Comparison of ENCODE assay signal across 26 mouse cellular contexts in genomic region chr11:65204651-65205050, GRCm38 (mm10). TPM values are rescaled to one million over a fixed set of nuclear protein-coding genes. Genes with fewer than 3 reads are reported as not detected.
A peak's percentile ranks its signal among the peaks of the same experiment; 100 is the strongest.
DNase-seq lines count a peak whose midpoint lies in the region; ATAC-seq and TF ChIP-seq lines count a peak whose summit lies in the region.
"Had no signal": no experiment of that assay in that cellular context is flagged by ENCODE, and none has a peak within 500 bp of the region (broad histone marks: within the 10 kb centered on the region; RNA-seq: fewer than 3 reads in every experiment).

No protein-coding gene starts in this region.

- H3K4me2 ChIP-seq in hindbrain, postnatal 0 days (ENCODE audit: low read depth, low read length), result no peak overlapping the region
- no peak overlapping the region for H3K4me2 ChIP-seq in hindbrain, embryonic 13.5 days
- H3K4me2 ChIP-seq in heart, embryonic 15.5 days, result no peak overlapping the region
- H3K4me2 ChIP-seq: forebrain, embryonic 15.5 days; limb, embryonic 13.5 days; liver, embryonic 12.5 days had no signal

- H3K36me3 ChIP-seq in heart, adult 2 months (ENCODE audit: control insufficient read depth, insufficient read depth, low read length), result no peaks in the 10 kb centered on the region; the same call in none of the 2 replicates
- H3K36me3 ChIP-seq in hindbrain, postnatal 0 days (ENCODE audit: insufficient read depth, low read length), result no peaks in the 10 kb centered on the region
- no peaks in the 10 kb centered on the region for H3K36me3 ChIP-seq in hindbrain, embryonic 13.5 days
- peaks cover 25% of the 10 kb centered on the region for H3K36me3 ChIP-seq in heart, embryonic 15.5 days
- H3K36me3 ChIP-seq: embryonic facial prominence, embryonic 10.5 days; forebrain, embryonic 15.5 days; limb, embryonic 13.5 days; liver, embryonic 12.5 days; midbrain, embryonic 10.5 days had no signal

- no peak for ATAC-seq in hindbrain, postnatal 0 days
- ATAC-seq in hindbrain, embryonic 13.5 days (ENCODE audit: low FRiP score), result no peak
- no peak for ATAC-seq in heart, embryonic 15.5 days (replicated peaks; ENCODE audit: insufficient number of reproducible peaks, insufficient read depth, low FRiP score, low read depth)
- ATAC-seq: forebrain, embryonic 15.5 days; hindbrain, embryonic 16.5 days; intestine, embryonic 16.5 days; liver, embryonic 12.5 days; Patski had no signal

- peak overlapping the region; percentile 79 for H3K27ac ChIP-seq in heart, adult 2 months
- H3K27ac ChIP-seq in hindbrain, postnatal 0 days, result no peak overlapping the region
- no peak overlapping the region for H3K27ac ChIP-seq in hindbrain, embryonic 13.5 days
- peak overlapping the region; percentile 84 for H3K27ac ChIP-seq in heart, embryonic 15.5 days
- H3K27ac ChIP-seq: embryonic facial prominence, embryonic 10.5 days; forebrain, embryonic 15.5 days; limb, embryonic 13.5 days; liver, embryonic 12.5 days had no signal

- H3K9ac ChIP-seq in heart, adult 2 months (ENCODE audit: low read depth, low read length), result no peak overlapping the region
- no peak overlapping the region for H3K9ac ChIP-seq in hindbrain, postnatal 0 days (replicated peaks; ENCODE audit: low read length)
- H3K9ac ChIP-seq in hindbrain, embryonic 13.5 days, result no peak overlapping the region
- H3K9ac ChIP-seq in heart, embryonic 15.5 days, result no peak overlapping the region
- H3K9ac ChIP-seq: forebrain, embryonic 15.5 days; limb, embryonic 13.5 days; liver, embryonic 12.5 days had no signal

- H3K79me2 ChIP-seq in heart, adult 2 months (replicated peaks; ENCODE audit: control insufficient read depth, insufficient read depth, low read length), result no peaks in the 10 kb centered on the region

- intact Hi-C loops in heart, adult 2 months (cut with DNase I), result loop anchor here (5.0 kb wide), 2 partner anchors 98 to 463 kb away; no protein-coding TSS in a partner anchor
- intact Hi-C loops in heart, postnatal 36 days (cut with DNase I), result loop anchor here (5.0 kb wide), 3 partner anchors 58 to 163 kb away; no protein-coding TSS in a partner anchor

- no peak for DNase-seq in heart, adult 2 months
- DNase-seq in heart, postnatal 36 days, result no peak
- peak; percentile 25 for DNase-seq in hindbrain, postnatal 0 days (ENCODE audit: low spot score)
- no peak for DNase-seq in layer of hippocampus, postnatal 14 days (ENCODE audit: low spot score in 2 of 2)
- no peak for DNase-seq in layer of hippocampus, adult 8-10 months (ENCODE audit: low spot score in 2 of 2)
- DNase-seq: adrenal gland, postnatal 36 days; cerebellum, adult 2 months; gastrocnemius, postnatal 10 days; kidney, adult 9 months; kidney, postnatal 14 days; lung, adult 18-20 months; right cerebral cortex, postnatal 25 days; spleen, adult 18-20 months had no signal

- no peak; the same call in 1 of the 2 replicates for TF ChIP-seq POLR2A in heart, adult 2 months (IDR thresholded peaks at IDR 0.05; ENCODE audit: insufficient read depth, low read depth, low read length)

- H3K9me3 ChIP-seq in hindbrain, postnatal 0 days (ENCODE audit: low read length), result no peaks in the 10 kb centered on the region
- H3K9me3 ChIP-seq in hindbrain, embryonic 13.5 days, result no peaks in the 10 kb centered on the region
- no peaks in the 10 kb centered on the region for H3K9me3 ChIP-seq in heart, embryonic 15.5 days (replicated peaks)
- H3K9me3 ChIP-seq: embryonic facial prominence, embryonic 10.5 days; forebrain, embryonic 15.5 days; limb, embryonic 13.5 days; liver, embryonic 12.5 days; midbrain, embryonic 10.5 days had no signal

- peaks cover 6% of the 10 kb centered on the region; the same call in 1 of the 2 replicates for H3K4me1 ChIP-seq in heart, adult 2 months (ENCODE audit: control insufficient read depth, insufficient read depth, low read length)
- H3K4me1 ChIP-seq in hindbrain, postnatal 0 days (ENCODE audit: insufficient read depth, low read length), result no peaks in the 10 kb centered on the region
- H3K4me1 ChIP-seq in hindbrain, embryonic 13.5 days (replicated peaks), result no peaks in the 10 kb centered on the region; the same call in 1 of the 2 replicates
- H3K4me1 ChIP-seq in heart, embryonic 15.5 days (replicated peaks), result peaks cover 54% of the 10 kb centered on the region
- H3K4me1 ChIP-seq: forebrain, embryonic 15.5 days; limb, embryonic 13.5 days; liver, embryonic 12.5 days had no signal

- TF ChIP-seq CTCF in heart, adult 2 months (IDR thresholded peaks at IDR 0.05), result no peak
- no peak for TF ChIP-seq CTCF in hindbrain, postnatal 0 days (IDR thresholded peaks at IDR 0.05; ENCODE audit: low read depth)

- H3K4me3 ChIP-seq in heart, adult 2 months, result no peak overlapping the region
- H3K4me3 ChIP-seq in hindbrain, postnatal 0 days (ENCODE audit: low read length), result no peak overlapping the region
- H3K4me3 ChIP-seq in hindbrain, embryonic 13.5 days, result no peak overlapping the region
- no peak overlapping the region for H3K4me3 ChIP-seq in heart, embryonic 15.5 days
- H3K4me3 ChIP-seq: embryonic facial prominence, embryonic 10.5 days; forebrain, embryonic 15.5 days; limb, embryonic 13.5 days; liver, embryonic 12.5 days; midbrain, embryonic 10.5 days had no signal

- 31% methylated on average over 13 of the region's 13 CpGs for WGBS in heart, adult 2 months
- 59% methylated on average over 13 of the region's 13 CpGs for WGBS in hindbrain, postnatal 0 days
- 70% methylated on average over 13 of the region's 13 CpGs for WGBS in hindbrain, embryonic 13.5 days
- WGBS in heart, embryonic 15.5 days, result 32% methylated on average over 13 of the region's 13 CpGs

- no peaks in the 10 kb centered on the region for H3K27me3 ChIP-seq in heart, adult 2 months (ENCODE audit: control insufficient read depth, insufficient read depth, low read length)
- no peaks in the 10 kb centered on the region for H3K27me3 ChIP-seq in hindbrain, postnatal 0 days (ENCODE audit: insufficient read depth, low read length)
- H3K27me3 ChIP-seq in hindbrain, embryonic 13.5 days, result no peaks in the 10 kb centered on the region
- no peaks in the 10 kb centered on the region for H3K27me3 ChIP-seq in heart, embryonic 15.5 days
- H3K27me3 ChIP-seq: forebrain, embryonic 15.5 days; limb, embryonic 13.5 days; liver, embryonic 12.5 days had no signal

- TF ChIP-seq EP300 in heart, adult 2 months (IDR thresholded peaks at IDR 0.05; ENCODE audit: insufficient read depth, low read depth, low read length), result no peak

RNA-seq across cellular contexts. Expression of gene Arhgap44, which starts 41.9 kb away (rescaled TPM):
- total RNA-seq in heart, adult 2 months (2021), result 10 to 100 TPM; 21.8 to 26.6 TPM
- 14.9 and 16.8 TPM in 2 replicates for polyA plus RNA-seq in heart, adult 2 months (2012; rRNA removed)
- 10 to 100 TPM; 20.8 to 24.3 TPM for total RNA-seq in heart, postnatal 36 days (2021)
- 40.7 and 43.1 TPM in 2 replicates for total RNA-seq in hindbrain, postnatal 0 days (2014; rRNA removed)
- 21.3 and 23.0 TPM in 2 replicates for polyA plus RNA-seq in hindbrain, postnatal 0 days (2015; fragmentation: Nextera tagmentation; extraction: Ambion mirVana)
- polyA plus RNA-seq in hindbrain, embryonic 13.5 days (2015; fragmentation: Nextera tagmentation; extraction: Ambion mirVana), result 9.3 and 9.9 TPM in 2 replicates
- polyA plus RNA-seq in heart, embryonic 15.5 days (2015; fragmentation: Nextera tagmentation; extraction: Ambion mirVana), result 10.5 and 12.9 TPM in 2 replicates
- total RNA-seq in layer of hippocampus, postnatal 14 days (2021), result 100 to 1,000 TPM; 106 to 115 TPM
- 100 to 1,000 TPM; 110 to 119 (median 112) TPM for total RNA-seq in layer of hippocampus, adult 8-10 months (2022)
- total RNA-seq: hematopoietic stem cell, adult 5-6 weeks had no signal

RNA-seq across cellular contexts. Expression of gene 1700086D15Rik, which starts 45.0 kb away (rescaled TPM):
- under 1 TPM in 1 of 2 experiments, not detected in 1; 0.41 TPM for total RNA-seq in heart, adult 2 months (2021)
- polyA plus RNA-seq in heart, adult 2 months (2012; rRNA removed), result not detected in 2 replicates
- not detected for total RNA-seq in heart, postnatal 36 days (2021)
- total RNA-seq in hindbrain, postnatal 0 days (2014; rRNA removed), result 0.94 and 3.2 TPM in 2 replicates
- 0.39 and 0.59 TPM in 2 replicates for polyA plus RNA-seq in hindbrain, postnatal 0 days (2015; fragmentation: Nextera tagmentation; extraction: Ambion mirVana)
- 0.30 TPM in 1 of 2 replicates, not detected in the other for polyA plus RNA-seq in hindbrain, embryonic 13.5 days (2015; fragmentation: Nextera tagmentation; extraction: Ambion mirVana)
- 0.11 TPM in 1 of 2 replicates, not detected in the other for polyA plus RNA-seq in heart, embryonic 15.5 days (2015; fragmentation: Nextera tagmentation; extraction: Ambion mirVana)
- total RNA-seq in layer of hippocampus, postnatal 14 days (2021), result 1 to 10 TPM; 1.6 to 3.6 TPM
- total RNA-seq in layer of hippocampus, adult 8-10 months (2022), result 1 to 10 TPM; 2.1 to 5.2 (median 2.7) TPM
- total RNA-seq: hematopoietic stem cell, adult 5-6 weeks had no signal
- polyA plus RNA-seq: embryonic facial prominence, embryonic 10.5 days; intestine, embryonic 16.5 days; liver, embryonic 12.5 days; neural tube, embryonic 11.5 days; Patski; urinary bladder, adult 2 months had no signal

Comparison
In these comparisons a context has a peak if more than half of its experiments do, and no peak if none do; other contexts are left out.
1. H3K27ac ChIP-seq: peak in heart, adult 2 months (single experiment) and heart, embryonic 15.5 days (single experiment); none in hindbrain, postnatal 0 days (single experiment) and hindbrain, embryonic 13.5 days (single experiment).